Comparison of ENCODE assay signal across 11 mouse cellular contexts in the genomic region with DNA sequence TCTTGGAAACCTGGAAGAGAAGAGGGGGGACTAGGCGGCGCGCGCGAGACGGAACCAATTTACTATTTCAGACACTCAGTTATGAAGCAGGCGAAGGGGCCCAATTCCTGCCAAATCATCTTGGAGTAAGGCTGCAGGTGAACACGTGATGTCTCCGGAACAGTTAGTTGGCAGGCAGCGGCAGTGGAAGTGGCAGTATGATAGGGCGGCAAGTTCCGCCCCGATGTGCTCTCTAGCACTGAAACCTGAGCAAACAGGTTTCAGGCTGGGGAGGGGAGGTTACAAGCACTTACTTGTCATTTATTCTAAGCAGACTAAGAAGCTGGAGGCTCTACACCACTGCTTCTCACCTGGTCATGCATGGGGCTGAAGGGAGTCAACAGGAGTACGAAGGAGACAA.
DNase-seq lines count a peak whose midpoint lies in the region; ATAC-seq and TF ChIP-seq lines count a peak whose summit lies in the region.
"Had no signal": no experiment of that assay in that cellular context is flagged by ENCODE, and none has a peak within 500 bp of the region (broad histone marks: within the 10 kb centered on the region; RNA-seq: fewer than 3 reads in every experiment).

No protein-coding gene starts in this region.

- DNase-seq in limb, embryonic 11.5 days (ENCODE audit: low spot score): peak; percentile 21
- DNase-seq in limb, embryonic 10.5 days (ENCODE audit: low spot score): no peak
- peak; percentile 8 to 20 for DNase-seq in heart, adult 9 months (ENCODE audit: low spot score in 2 of 2)
- peak; percentile 17 for DNase-seq in limb, embryonic 14.5 days (ENCODE audit: low spot score)
- no peak for DNase-seq in gastrocnemius, postnatal 4 days (ENCODE audit: low spot score in 2 of 2)
- DNase-seq in urinary bladder, adult 2 months (ENCODE audit: low spot score): no peak
- DNase-seq in layer of hippocampus, adult 2 months (ENCODE audit: low spot score in 2 of 2): no peak
- DNase-seq: cerebellum, adult 2 months; kidney, postnatal 4 days had no signal

- ATAC-seq in limb, embryonic 11.5 days (ENCODE audit: insufficient number of reproducible peaks, low FRiP score, low TSS enrichment, low read depth): no peak
- ATAC-seq in limb, embryonic 14.5 days (ENCODE audit: low FRiP score, low read depth): no peak

- H3K4me2 ChIP-seq in limb, embryonic 11.5 days (ENCODE audit: low read depth, severe bottlenecking): no peak overlapping the region
- H3K4me2 ChIP-seq in limb, embryonic 14.5 days (replicated peaks; ENCODE audit: low read depth, low read length, severe bottlenecking): no peak overlapping the region
- H3K4me2 ChIP-seq: hindbrain, embryonic 14.5 days; lung, embryonic 15.5 days had no signal

- 53% methylated on average over 14 of the region's 14 CpGs for WGBS in limb, embryonic 11.5 days
- 58% methylated on average over 14 of the region's 14 CpGs for WGBS in limb, embryonic 10.5 days
- WGBS in limb, embryonic 14.5 days: 60% methylated on average over 14 of the region's 14 CpGs

- H3K9me3 ChIP-seq in limb, embryonic 11.5 days (ENCODE audit: control insufficient read depth, low read length): no peaks in the 10 kb centered on the region
- H3K9me3 ChIP-seq in limb, embryonic 10.5 days (replicated peaks): no peaks in the 10 kb centered on the region
- no peaks in the 10 kb centered on the region for H3K9me3 ChIP-seq in limb, embryonic 14.5 days (ENCODE audit: control insufficient read depth, low read length)
- H3K9me3 ChIP-seq: lung, embryonic 15.5 days had no signal

- H3K36me3 ChIP-seq in limb, embryonic 11.5 days (ENCODE audit: control insufficient read depth, insufficient read depth, low read length): no peaks in the 10 kb centered on the region
- no peaks in the 10 kb centered on the region for H3K36me3 ChIP-seq in limb, embryonic 10.5 days
- no peaks in the 10 kb centered on the region for H3K36me3 ChIP-seq in limb, embryonic 14.5 days (ENCODE audit: control insufficient read depth, insufficient read depth, low read length)
- H3K36me3 ChIP-seq: lung, embryonic 15.5 days had no signal

- no peaks in the 10 kb centered on the region for H3K4me1 ChIP-seq in limb, embryonic 11.5 days (ENCODE audit: control insufficient read depth, insufficient read depth, low read length)
- H3K4me1 ChIP-seq in limb, embryonic 10.5 days: no peaks in the 10 kb centered on the region
- H3K4me1 ChIP-seq in limb, embryonic 14.5 days (ENCODE audit: control insufficient read depth, insufficient read depth, low read length): no peaks in the 10 kb centered on the region
- H3K4me1 ChIP-seq: lung, embryonic 15.5 days had no signal

- TF ChIP-seq CTCF in layer of hippocampus, adult 2 months (conservative IDR thresholded peaks at IDR 0.05): no peak

- no peaks in the 10 kb centered on the region for H3K27me3 ChIP-seq in limb, embryonic 11.5 days (ENCODE audit: control insufficient read depth, insufficient read depth, low read length)
- H3K27me3 ChIP-seq in limb, embryonic 10.5 days (ENCODE audit: low read depth, poor library complexity, severe bottlenecking): no peaks in the 10 kb centered on the region
- H3K27me3 ChIP-seq in limb, embryonic 14.5 days (ENCODE audit: control insufficient read depth, insufficient read depth, low read length): no peaks in the 10 kb centered on the region
- H3K27me3 ChIP-seq: lung, embryonic 15.5 days had no signal

- no peak overlapping the region for H3K4me3 ChIP-seq in limb, embryonic 11.5 days (ENCODE audit: low read depth, low read length)
- H3K4me3 ChIP-seq in limb, embryonic 10.5 days: no peak overlapping the region
- no peak overlapping the region for H3K4me3 ChIP-seq in limb, embryonic 14.5 days (replicated peaks; ENCODE audit: low read length)
- no peak overlapping the region for H3K4me3 ChIP-seq in layer of hippocampus, adult 2 months
- H3K4me3 ChIP-seq: lung, embryonic 15.5 days had no signal

- no peak overlapping the region for H3K9ac ChIP-seq in limb, embryonic 11.5 days (ENCODE audit: low read length)
- H3K9ac ChIP-seq in limb, embryonic 14.5 days (ENCODE audit: low read depth, low read length, severe bottlenecking): no peak overlapping the region
- H3K9ac ChIP-seq: hindbrain, embryonic 14.5 days; lung, embryonic 15.5 days had no signal

- no peak for TF ChIP-seq POLR2A in limb, embryonic 14.5 days (IDR thresholded peaks at IDR 0.05; ENCODE audit: borderline replicate concordance, extremely low read depth, insufficient read depth, insufficient read length)

- H3K27ac ChIP-seq in limb, embryonic 11.5 days (replicated peaks; ENCODE audit: low read depth, low read length): no peak overlapping the region
- H3K27ac ChIP-seq in limb, embryonic 10.5 days: no peak overlapping the region
- H3K27ac ChIP-seq in limb, embryonic 14.5 days (replicated peaks; ENCODE audit: low read depth, low read length): no peak overlapping the region
- H3K27ac ChIP-seq in layer of hippocampus, adult 2 months: no peak overlapping the region
- H3K27ac ChIP-seq: hindbrain, embryonic 14.5 days; lung, embryonic 15.5 days had no signal

Comparison
In these comparisons a context has a peak if more than half of its experiments do, and no peak if none do; other contexts are left out.
1. DNase-seq: peak in limb, embryonic 11.5 days (single experiment), heart, adult 9 months (2 of 2) and limb, embryonic 14.5 days (single experiment); none in limb, embryonic 10.5 days (single experiment), gastrocnemius, postnatal 4 days (0 of 2), urinary bladder, adult 2 months (single experiment) and layer of hippocampus, adult 2 months (0 of 2).